Mouse (Mus musculus): Measurements from ENCODE around the gene Tmcc1. TPM values are rescaled to one million over a fixed set of nuclear protein-coding genes. Genes with fewer than 3 reads are reported as not detected.
A peak's percentile ranks its signal among the peaks of the same experiment; 100 is the strongest.

Gene Tmcc1
- total and polyA plus RNA-seq, 3 experiments: 9.1 to 30.6 TPM; not detected in 1

GRCm38 (mm10) chr6:116228785-116229525 lies 35.7 kb upstream of the Tmcc1 start:
- H3K4me1 ChIP-seq (ENCODE audit: control insufficient read depth in 1 of 2, insufficient read depth in 2 of 2, low read length in 2 of 2): no peaks in the 10 kb centered on the region; a peak in 1 of 4 replicates
- H3K27ac ChIP-seq (ENCODE audit: control insufficient read depth, low read depth, low read length): peak overlapping the region; percentile 84
- peaks cover 0 to 5% of the 10 kb centered on the region in 2 experiments; a peak in 3 of 4 replicates for H3K36me3 ChIP-seq (ENCODE audit: control insufficient read depth in 1 of 2, insufficient read depth in 2 of 2, low read length in 2 of 2)
- H3K79me2 ChIP-seq (ENCODE audit: control insufficient read depth, insufficient read depth, low read length, poor library complexity): no peaks in the 10 kb centered on the region
- DNase-seq (ENCODE audit: low read depth, low spot score): peak; percentile 92
- peak overlapping the region; percentile 46 to 52 for H3K4me3 ChIP-seq (ENCODE audit: control insufficient read depth in 1 of 2, insufficient read depth in 1 of 2, low read depth in 2 of 2, low read length in 2 of 2)
- TF ChIP-seq POLR2A (IDR thresholded peaks at IDR 0.05; ENCODE audit: control insufficient read depth in 1 of 2, insufficient read depth in 1 of 2, low read depth in 1 of 2, low read length in 2 of 2, poor library complexity in 1 of 2) (no peak; a peak in 1 of 4 replicates), GATA1 (IDR thresholded peaks at IDR 0.05; ENCODE audit: low read depth, low read length) (peak; percentile 65), TCF12 (IDR thresholded peaks at IDR 0.05; ENCODE audit: low read depth, low read length) (peak; percentile 6; the same call in 1 of the 2 replicates), SMC3 (IDR thresholded peaks at IDR 0.05; ENCODE audit: low read depth, low read length) (peak; percentile 38; the same call in 1 of the 2 replicates), POLR2AphosphoS5 (IDR thresholded peaks at IDR 0.05; ENCODE audit: borderline replicate concordance, low read depth, low read length) (no peak), EP300 (IDR thresholded peaks at IDR 0.05; ENCODE audit: low read depth in 1 of 2, low read length in 2 of 2) (peak; percentile 7 to 52; a peak in 2 of 4 replicates), MXI1 (IDR thresholded peaks at IDR 0.05; ENCODE audit: low read depth, low read length) (peak; percentile 50), MEF2A (IDR thresholded peaks at IDR 0.05; ENCODE audit: extremely low read depth, insufficient replicate concordance, low read depth, low read length, poor library complexity, severe bottlenecking) (no peak), E2F4 (IDR thresholded peaks at IDR 0.05; ENCODE audit: borderline replicate concordance, low read depth, low read length) (0 out of 2 replicates have a peak, but pooled peaks have one; percentile 24), USF2 (IDR thresholded peaks at IDR 0.05; ENCODE audit: borderline replicate concordance in 1 of 2, insufficient read depth in 1 of 2, low read depth in 1 of 2, low read length in 2 of 2) (no peak), CTCF (IDR thresholded peaks at IDR 0.05 in 2 of 3, conservative IDR thresholded peaks at IDR 0.05 in 1 of 3; ENCODE audit: control insufficient read depth in 1 of 3, insufficient read depth in 1 of 3, low read depth in 2 of 3, low read length in 3 of 3, poor library complexity in 1 of 3, severe bottlenecking in 1 of 3) (peak; percentile 82 to 92 (median 88)), SIN3A (IDR thresholded peaks at IDR 0.05; ENCODE audit: low read length) (peak; percentile 56), NELFE (IDR thresholded peaks at IDR 0.05; ENCODE audit: low read depth, low read length) (no peak), MAFK (IDR thresholded peaks at IDR 0.05; ENCODE audit: borderline replicate concordance, low read depth, low read length) (no peak), ETS1 (IDR thresholded peaks at IDR 0.05; ENCODE audit: low read depth, low read length) (peak; percentile 54), HCFC1 (IDR thresholded peaks at IDR 0.05; ENCODE audit: low read depth, low read length) (0 out of 2 replicates have a peak, but pooled peaks have one; percentile 41), NRF1 (IDR thresholded peaks at IDR 0.05; ENCODE audit: insufficient read depth, low read depth, low read length, poor library complexity, severe bottlenecking) (no peak), TBP (IDR thresholded peaks at IDR 0.05; ENCODE audit: low read depth, low read length) (peak; percentile 45; the same call in 1 of the 2 replicates), RAD21 (IDR thresholded peaks at IDR 0.05; ENCODE audit: low read depth, low read length) (peak; percentile 33), JUND (IDR thresholded peaks at IDR 0.05; ENCODE audit: low read depth, low read length) (no peak)
- H3K9ac ChIP-seq (ENCODE audit: control insufficient read depth, low read depth, low read length, poor library complexity, severe bottlenecking): peak overlapping the region; percentile 56
- no peaks in the 10 kb centered on the region for H3K9me3 ChIP-seq (replicated peaks; ENCODE audit: insufficient read depth, low read length)
- no peaks in the 10 kb centered on the region for H3K27me3 ChIP-seq (ENCODE audit: control insufficient read depth in 1 of 2, insufficient read depth in 2 of 2, low read length in 2 of 2)

All from MEL (cell line).